Mouse (Mus musculus) testis, postnatal 14 days (tissue): Measurements from ENCODE around the gene Myom1.

ENCODE experiments used
- DNase-seq: peaks from one replicate; pipeline ENCODE4 v3.0.0; 2021; ENCODE audit warnings: low spot score

The Myom1 gene

DNA sequence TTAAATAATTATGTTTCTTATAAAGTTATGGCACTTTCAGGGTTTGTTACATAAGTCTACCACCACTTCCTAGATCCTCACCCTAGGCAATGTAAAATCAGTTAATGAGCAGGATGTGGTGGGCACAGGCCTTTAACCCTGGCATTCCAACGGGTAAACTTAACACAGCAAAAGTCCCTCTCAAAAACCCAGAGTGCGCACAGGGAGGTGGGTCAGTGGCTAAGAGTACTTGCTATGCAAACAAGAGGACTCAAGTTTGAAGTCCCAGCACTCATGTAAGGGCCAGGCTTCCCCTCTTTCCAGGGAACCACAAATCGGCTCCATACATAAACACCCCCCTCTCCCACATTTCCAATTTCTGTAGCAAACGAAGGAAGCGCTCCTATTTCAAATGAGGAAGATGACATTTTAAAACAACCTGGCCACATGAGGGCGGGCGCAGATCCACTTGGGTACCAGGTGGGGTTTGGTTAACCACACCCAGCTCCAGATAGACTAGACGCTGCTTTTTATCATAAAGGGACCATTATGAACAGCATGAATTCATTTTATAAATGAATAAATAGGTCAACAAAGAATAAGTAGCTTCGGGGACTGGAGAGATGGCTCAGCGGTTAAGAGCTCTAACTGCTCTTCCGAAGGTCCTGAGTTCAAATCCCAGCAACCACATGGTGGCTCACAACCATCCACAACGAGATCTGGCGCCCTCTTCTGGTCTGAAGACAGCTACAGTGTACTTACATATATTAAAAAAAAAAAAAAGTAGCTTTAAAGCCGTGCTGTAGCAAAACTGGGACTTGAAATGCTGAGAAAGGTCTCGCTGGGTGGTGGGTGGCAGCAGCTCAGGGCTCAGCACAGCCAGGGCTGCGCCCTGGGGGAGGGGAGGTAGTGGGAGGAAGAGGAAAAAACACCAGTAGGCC is 10.5 kb upstream of the Myom1 start:
- no peak for DNase-seq

GRCm38 (mm10) chr17:70992662-70993061 is 9.8 kb upstream of the Myom1 start:
- DNase-seq: no peak

GRCm38 (mm10) chr17:70993385-70993807 is 9.0 kb upstream of the Myom1 start:
- DNase-seq: no peak

DNA sequence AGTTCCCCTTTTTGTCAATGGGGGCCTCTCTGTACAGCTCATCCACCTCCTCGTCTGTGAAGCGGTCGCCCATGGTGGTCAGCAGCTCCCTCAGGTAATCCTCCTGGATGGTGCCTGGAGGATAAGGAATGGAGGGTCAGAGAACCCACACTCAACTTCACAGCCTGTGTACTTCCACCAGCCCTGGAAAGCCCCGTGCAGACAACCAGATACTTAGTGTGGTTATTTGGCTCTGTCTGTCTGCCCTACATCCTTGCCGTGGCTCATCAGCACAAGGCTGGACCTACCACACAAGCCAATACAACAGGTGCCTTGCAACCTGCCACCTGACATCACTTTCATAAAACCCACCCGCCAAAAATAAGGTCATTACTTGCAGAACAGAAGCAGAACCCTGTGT is 7.8 kb upstream of the Myom1 start:
- no peak for DNase-seq

GRCm38 (mm10) chr17:70995551-70995950 is 6.9 kb upstream of the Myom1 start:
- no peak for DNase-seq

- DNase-seq: no peak
These were observed 4.6 kb upstream of the Myom1 start for GRCm38 (mm10) chr17:70997836-70998235.

GRCm38 (mm10) chr17:70998400-70998975 is 3.9 kb upstream of the Myom1 start:
- no peak for DNase-seq

DNA sequence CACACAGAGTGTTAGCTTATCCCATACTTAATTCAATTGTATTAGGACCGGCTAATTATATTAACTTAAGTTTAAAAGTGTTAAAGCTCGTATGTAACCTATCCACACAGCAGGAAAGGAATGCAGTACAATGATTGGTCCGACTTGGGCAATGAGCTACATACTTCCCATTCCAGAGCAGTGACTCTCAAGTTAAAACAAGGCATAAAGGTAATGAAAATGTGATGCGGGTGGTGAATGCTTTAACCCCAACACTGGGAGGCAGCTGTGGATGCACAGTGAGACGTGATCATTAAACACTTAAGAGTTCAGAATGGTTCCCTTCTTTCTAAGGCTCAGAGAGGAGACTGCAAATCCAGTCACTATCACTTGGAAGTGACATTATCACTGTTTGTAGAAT is 3.2 kb upstream of the Myom1 start:
- no peak for DNase-seq

- DNase-seq: no peak
These were observed 2.2 kb upstream of the Myom1 start for GRCm38 (mm10) chr17:71000255-71000654.

- no peak for DNase-seq
These were observed 1.4 kb upstream of the Myom1 start for GRCm38 (mm10) chr17:71001067-71001466.

- DNase-seq: peak; percentile 62
These were observed 743 bp upstream of the Myom1 start for GRCm38 (mm10) chr17:71001699-71002080.

DNA sequence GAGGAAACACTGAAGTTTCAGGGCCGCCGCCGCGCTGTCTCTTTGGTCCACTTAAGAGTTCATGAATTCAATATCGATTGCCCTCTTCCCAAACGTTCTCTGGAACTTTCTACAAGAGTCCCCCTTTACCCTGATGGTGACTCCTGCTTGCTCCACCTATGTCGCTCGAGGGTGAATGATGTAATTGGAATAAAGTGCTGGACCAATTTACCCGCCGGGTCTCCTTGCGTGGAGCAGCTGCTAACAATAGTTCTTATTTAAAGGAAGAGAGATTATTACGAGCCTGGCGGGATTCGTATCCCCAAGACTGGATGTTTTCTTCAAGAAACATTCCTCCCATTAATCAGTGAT is 286 bp downstream of the Myom1 start, which contains the start of gene Myl12a:
TSS of gene Myl12a (minus strand) at position 135 of the 351 bp plus-strand sequence.
- DNase-seq: no peak

- no peak for DNase-seq
These were observed 679 bp downstream of the Myom1 start for GRCm38 (mm10) chr17:71003112-71003511.

DNA sequence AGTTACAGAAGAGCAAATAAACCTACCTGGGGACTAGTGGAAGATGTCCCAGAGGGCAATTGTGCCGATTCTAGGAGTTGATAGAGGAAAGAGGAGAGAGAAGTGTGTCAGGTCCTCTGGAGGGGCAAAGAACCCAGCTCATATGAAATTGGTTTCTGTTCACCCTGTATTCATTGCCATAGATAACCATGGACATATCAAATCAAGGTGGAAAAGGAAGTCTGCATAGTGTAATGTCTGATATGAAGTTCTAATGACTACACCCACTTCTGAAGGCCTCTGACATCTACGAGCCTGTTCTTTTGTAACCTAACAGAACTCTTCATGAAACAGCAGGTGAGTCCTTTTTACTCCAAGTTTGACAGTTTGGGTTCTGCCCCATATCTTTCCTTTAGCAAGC is 1.3 kb downstream of the Myom1 start:
- DNase-seq: no peak

DNA sequence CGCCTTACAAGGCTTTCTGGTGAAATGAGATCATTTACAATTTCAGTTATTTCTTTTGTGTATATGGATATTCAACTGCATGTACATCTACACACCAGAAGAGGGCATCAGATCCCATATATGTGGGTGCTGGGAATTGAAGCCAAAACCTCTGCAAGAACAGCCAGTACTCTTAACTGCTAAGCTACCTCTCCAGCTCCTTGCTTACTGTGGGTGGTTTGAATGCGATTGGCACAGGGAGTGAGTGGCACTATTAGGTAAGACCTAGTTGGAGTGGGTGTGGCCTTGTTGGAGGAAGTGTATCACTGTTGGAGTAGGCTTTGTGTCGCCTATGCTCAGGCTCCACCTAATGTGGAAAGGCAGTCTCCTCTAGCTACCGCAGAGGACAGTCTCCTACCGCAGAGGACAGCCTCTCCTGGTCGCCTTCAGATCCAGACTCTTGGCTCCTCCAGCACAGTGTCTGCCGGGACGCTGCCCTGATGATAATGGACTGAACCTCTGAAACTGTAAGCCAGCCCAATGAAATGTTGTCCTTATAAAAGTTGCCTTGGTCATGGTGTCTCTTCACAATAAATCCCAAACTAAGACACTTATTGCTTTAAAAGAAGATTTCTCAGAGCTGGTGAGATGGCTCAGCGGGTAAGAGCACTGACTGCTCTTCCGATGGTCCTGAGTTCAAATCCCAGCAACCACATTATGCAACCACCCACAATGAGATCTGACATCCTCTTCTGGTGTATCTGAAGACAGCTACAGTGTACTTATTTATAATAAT is 1.9 kb downstream of the Myom1 start:
- DNase-seq: no peak

DNA sequence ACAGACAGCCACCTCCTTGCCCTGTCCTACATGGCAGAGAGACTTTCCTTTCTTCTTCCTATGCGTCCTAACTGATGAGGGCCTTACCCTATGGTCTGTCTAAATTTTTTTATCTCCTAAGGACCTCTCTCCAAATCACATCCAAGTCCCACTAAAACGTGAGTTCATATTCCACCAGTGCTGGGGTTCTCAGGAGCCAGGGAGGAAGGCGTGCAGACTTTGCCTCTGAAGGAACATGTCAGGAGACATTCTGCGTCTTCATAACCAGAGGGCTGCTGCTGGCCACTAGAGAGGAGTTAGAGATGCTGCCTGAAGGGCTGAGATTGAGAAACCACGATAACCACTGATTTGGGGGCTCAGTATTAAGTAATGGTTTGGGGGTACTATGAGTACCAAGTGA is 4.5 kb downstream of the Myom1 start:
- no peak for DNase-seq

GRCm38 (mm10) chr17:71008676-71009075 is 6.2 kb downstream of the Myom1 start:
- no peak for DNase-seq

DNA sequence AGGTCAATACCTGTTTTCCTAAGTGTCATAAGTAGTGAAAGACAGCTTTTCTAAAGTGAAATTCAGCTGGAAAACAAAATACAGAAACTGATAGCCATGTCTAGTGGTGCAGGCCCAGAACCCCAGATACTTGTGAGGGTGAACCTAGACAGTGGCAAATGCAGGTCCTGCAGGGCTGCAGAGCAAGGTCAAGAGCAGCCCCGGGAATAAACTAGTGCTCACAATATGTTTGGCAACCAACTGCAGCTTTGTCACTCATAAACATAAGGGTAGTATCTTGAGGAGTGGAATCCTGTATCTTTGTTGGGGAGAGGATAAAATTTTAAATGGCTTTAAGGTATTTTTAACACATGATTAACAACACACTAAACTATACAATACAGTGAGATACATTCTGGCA is 7.3 kb downstream of the Myom1 start:
- no peak for DNase-seq

DNA sequence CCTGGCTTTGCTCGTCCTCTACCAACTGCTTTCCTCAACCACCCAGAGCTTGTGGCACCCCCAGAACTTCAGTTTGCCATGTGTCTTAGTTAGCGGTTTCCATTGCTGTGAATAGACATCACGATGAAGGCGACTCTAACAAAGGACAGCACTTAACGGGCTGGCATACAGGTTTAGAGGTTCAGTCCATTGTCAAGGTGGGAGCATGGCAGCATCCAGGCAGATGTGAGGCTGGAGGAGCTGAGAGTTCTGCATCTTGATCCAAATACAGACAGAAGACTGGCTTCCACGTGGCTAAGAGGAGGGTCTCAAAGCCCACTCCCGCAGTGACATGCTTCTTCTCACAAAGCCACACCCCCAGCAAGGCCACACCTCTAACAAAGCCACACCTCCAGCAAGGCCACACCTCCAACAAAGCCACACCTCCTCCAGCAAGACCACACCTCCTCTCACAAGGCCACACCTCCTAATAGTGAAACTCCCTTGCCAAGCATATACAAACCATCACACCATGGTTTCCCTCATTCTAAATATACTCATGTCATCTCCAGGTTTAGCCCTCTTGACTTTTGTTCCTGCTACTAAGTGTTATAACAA is 8.3 kb downstream of the Myom1 start:
- no peak for DNase-seq

GRCm38 (mm10) chr17:71011931-71012662 is 9.7 kb downstream of the Myom1 start:
- no peak for DNase-seq

DNA sequence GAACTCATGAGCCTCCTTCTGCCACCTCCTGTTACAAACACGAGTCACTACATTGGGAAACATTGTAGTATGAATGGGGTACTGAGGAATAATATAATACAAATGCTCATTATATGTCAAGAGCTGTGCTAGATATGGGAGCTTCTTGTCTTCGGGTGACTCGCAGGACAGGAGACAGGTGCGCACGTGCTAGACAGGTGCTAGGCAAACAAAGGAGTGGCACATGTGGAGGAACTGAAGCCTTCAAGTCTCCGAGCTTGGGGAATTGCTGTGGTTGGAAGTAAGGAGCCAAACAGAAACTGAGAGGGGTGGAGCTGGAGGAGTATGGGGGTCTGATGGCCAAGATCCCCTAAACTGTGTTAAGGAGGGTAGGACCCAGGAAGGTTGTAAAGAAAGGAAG is 10.7 kb downstream of the Myom1 start:
- DNase-seq: no peak

GRCm38 (mm10) chr17:71014911-71015310 is 12.5 kb downstream of the Myom1 start:
- no peak for DNase-seq
